Mouse (Mus musculus) testis, adult 2 months (tissue): Measurements from ENCODE around the gene Hps5. TPM values are rescaled to one million over a fixed set of nuclear protein-coding genes. Genes with fewer than 3 reads are reported as not detected.

Experiments used
- H3K27ac ChIP-seq: fragments of 200-500 bp; 2 replicates; pipeline ENCODE4 v1.5.1; 2012; ENCODE audit warnings: low read depth, low read length; ENCODE audit not compliant: control insufficient read depth, insufficient read depth
- H3K27me3 ChIP-seq: fragments of 200-500 bp; 2 replicates; pipeline ENCODE4 v1.6.1; 2012; ENCODE audit warnings: mild to moderate bottlenecking, low read length, moderate library complexity; ENCODE audit not compliant: control insufficient read depth, insufficient read depth
- H3K36me3 ChIP-seq: fragments of 200-500 bp; 2 replicates; pipeline ENCODE4 v1.6.1; 2012; ENCODE audit warnings: mild to moderate bottlenecking, low read length; ENCODE audit not compliant: control insufficient read depth, insufficient read depth
- H3K4me1 ChIP-seq: fragments of 200-500 bp; 2 replicates; pipeline ENCODE4 v1.6.1; 2012; ENCODE audit warnings: low read length; ENCODE audit not compliant: control insufficient read depth, insufficient read depth
- H3K4me3 ChIP-seq: fragments of 200-500 bp; 2 replicates; pipeline ENCODE4 v1.5.1; 2012; ENCODE audit warnings: low read depth, mild to moderate bottlenecking, low read length, moderate library complexity, mixed read lengths; ENCODE audit not compliant: control insufficient read depth
- CTCF ChIP-seq: fragments of 200-500 bp; IDR thresholded peaks from 2 replicates; pipeline ENCODE4 v1.5.1; 2012; ENCODE audit warnings: low read depth, mild to moderate bottlenecking, inconsistent platforms, low read length, moderate library complexity; ENCODE audit not compliant: control insufficient read depth, insufficient read depth, insufficient replicate concordance
- POLR2A ChIP-seq: fragments of 200-500 bp; IDR thresholded peaks from 2 replicates; pipeline ENCODE4 v1.6.1; 2012; ENCODE audit warnings: low read depth, mild to moderate bottlenecking, inconsistent platforms, low read length, moderate library complexity; ENCODE audit not compliant: control insufficient read depth
- polyA plus RNA-seq: library from polyadenylated mRNA; depleted of rRNA; stranded (reverse); fragments of >200 nt; gene quantifications from 2 replicates; pipeline ENCODE4 v1.2.3, GENCODE M21; 2012; rRNA removed

Hps5 gene
- 13.1 and 16.5 TPM in 2 replicates for polyA plus RNA-seq

DNA sequence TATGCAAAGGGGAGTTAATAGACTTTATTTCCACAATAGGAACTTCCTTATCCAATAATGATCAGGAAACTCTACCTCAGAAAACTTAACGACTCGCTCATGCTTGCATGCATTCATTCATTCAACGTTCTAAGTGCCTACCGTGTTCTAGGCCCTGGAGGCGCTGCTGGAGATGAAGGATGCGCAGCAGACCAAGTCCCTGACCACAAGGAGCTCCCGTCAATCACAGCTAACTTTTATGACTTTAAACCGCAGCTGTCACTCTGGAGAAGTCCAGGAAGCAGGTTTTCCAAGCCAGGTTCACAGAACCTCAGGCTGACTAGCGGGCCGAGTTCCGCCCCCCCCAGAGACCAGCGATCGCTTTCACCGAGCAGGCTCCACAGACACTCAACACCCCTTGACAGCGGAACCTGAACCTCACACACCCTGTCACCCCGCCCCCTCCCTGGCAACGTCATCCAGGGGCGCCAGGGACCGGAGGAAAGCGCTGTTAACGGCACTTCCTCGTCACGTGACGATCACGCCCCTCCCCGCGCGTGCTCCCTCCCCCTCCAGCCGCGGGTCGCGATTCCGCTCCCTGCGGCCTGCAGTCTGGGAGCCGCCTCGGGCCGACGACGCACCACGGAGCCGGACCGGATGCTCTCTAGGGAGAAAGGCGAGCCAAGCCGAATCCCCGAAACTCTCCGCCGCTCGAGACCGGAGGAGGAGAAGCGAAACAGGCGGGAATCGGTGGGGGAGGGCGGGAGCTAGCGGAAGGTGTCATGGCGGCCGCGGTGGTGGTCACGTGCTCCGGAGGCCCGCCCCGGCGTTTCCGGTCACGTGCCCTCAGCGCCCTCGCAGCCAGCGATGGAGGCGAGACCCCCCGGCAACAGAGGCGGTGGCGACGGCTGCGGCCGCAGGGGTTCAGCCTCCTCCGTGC, at the start of gene Hps5, which contains the start of gene Gtf2h1:
Gene Hps5 (minus strand): TSS at position 778 of the 919 bp plus-strand sequence.
Gene Gtf2h1 (plus strand): TSS at position 817 of the 919 bp plus-strand sequence.
- peaks cover 2% of the 10 kb centered on the region; the same call in 1 of the 2 replicates for H3K36me3 ChIP-seq
- H3K4me3 ChIP-seq: peak within 1 kb of the TSS; percentile 95
- H3K27me3 ChIP-seq: no peaks in the 10 kb centered on the region
- peaks cover 2% of the 10 kb centered on the region; the same call in 1 of the 2 replicates for H3K4me1 ChIP-seq
- TF ChIP-seq CTCF: no peak
- peak; percentile 91 for TF ChIP-seq POLR2A
- H3K27ac ChIP-seq: peak within 1 kb of the TSS; percentile 92

DNA sequence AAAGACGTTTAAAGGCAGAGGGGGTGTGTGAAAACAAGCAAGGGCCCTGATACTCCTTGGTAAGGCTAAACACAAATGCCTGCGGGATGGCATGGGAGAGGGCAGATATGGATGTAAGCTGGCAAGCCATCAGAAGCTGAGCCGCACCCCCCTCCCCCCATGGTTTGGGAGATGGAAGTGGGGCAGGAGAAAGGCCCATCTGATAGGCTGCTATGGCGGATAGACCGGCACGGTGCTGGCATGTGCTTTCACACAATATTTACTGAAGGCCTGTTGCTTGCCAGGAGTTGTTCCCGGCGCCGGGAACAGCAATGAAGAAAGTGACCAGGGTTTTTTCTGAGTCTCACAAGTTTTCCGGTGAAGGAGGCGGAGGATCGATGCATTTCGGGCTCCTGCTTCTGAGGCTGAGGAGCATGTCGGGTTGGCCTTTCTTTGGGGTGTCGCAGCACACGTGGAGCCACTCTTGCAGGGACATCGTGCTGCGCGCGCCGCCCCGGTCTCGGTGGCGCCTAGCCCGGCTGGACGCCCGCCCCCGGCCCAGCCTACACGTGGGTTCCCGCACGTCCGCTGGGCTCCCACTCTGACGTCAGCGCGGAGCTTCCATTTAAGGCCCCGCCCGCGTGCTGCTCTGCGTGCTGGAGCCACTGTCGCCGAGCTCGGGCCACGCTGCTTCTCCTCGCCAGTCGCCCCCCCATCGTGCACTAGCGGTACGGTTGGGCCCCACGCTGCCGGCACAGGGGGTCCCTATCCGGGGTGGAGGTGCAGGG, 49.5 kb upstream of the Hps5 start:
- TF ChIP-seq POLR2A: peak; percentile 80
- TF ChIP-seq CTCF: no peak

GRCm38 (mm10) chr7:46843576-46843975, 47.7 kb upstream of the Hps5 start:
- TF ChIP-seq POLR2A (no peak), CTCF (no peak)
- no peak overlapping the region for H3K4me3 ChIP-seq
- H3K27me3 ChIP-seq: no peaks in the 10 kb centered on the region
- no peak overlapping the region for H3K27ac ChIP-seq
- peaks cover 32% of the 10 kb centered on the region for H3K4me1 ChIP-seq
- H3K36me3 ChIP-seq: no peaks in the 10 kb centered on the region

More for the DNA sequence above, 49.5 kb upstream of the Hps5 start:
- Histone ChIP-seq H3K27me3 (no peaks in the 10 kb centered on the region), H3K4me1 (peaks cover 24% of the 10 kb centered on the region), H3K27ac (peak overlapping the region; percentile 29), H3K36me3 (peaks cover 1% of the 10 kb centered on the region; the same call in 1 of the 2 replicates), H3K4me3 (peak overlapping the region; percentile 91)

- Histone ChIP-seq H3K4me1 (peaks cover 34% of the 10 kb centered on the region), H3K36me3 (no peaks in the 10 kb centered on the region), H3K27me3 (no peaks in the 10 kb centered on the region), H3K4me3 (no peak overlapping the region), H3K27ac (no peak overlapping the region)
- TF ChIP-seq CTCF (no peak), POLR2A (no peak)
Measured at GRCm38 (mm10) chr7:46842278-46842677, 46.4 kb upstream of the Hps5 start.

DNA sequence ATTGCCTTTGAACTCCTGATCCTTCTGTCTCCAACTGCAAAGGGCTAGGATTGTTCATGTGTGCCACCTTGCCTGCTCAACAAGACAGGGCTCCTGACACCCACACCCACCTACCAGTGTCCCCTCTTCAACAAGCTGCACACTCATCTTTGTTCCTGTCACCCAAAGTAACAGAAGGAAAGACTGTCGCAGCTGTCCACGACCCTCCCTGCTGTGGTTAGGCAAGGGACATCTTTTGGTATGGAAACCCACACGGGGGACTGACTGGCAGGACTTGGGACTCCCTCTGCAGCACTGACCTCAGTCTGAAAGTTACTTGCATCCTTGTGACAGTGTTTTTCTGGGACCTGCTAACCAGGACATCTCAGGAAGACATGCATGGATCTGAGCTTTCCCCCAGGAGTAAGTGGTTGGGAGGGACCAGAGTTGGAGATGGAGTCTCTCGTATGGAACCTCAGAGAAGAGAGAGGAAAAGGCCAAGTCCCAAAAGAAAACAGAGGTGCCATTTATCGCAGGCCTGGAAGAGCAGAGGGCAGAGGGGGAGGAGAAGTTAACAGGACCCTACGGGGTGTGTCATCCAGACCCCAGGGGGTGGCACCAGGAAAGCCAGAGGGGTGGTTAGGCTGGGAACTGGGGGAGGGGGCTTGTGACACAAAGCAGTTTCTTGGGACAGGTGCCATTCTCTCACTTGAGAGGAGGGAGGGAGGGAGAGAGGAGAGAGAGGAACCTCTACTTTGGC, 45.1 kb upstream of the Hps5 start, which contains the start of gene Ldha:
Gene Ldha (plus strand): TSS at position 689 of the 739 bp plus-strand sequence.
- Histone ChIP-seq H3K36me3 (no peaks in the 10 kb centered on the region), H3K4me1 (peaks cover 21% of the 10 kb centered on the region), H3K4me3 (no peak within 1 kb of the TSS), H3K27me3 (no peaks in the 10 kb centered on the region), H3K27ac (no peak within 1 kb of the TSS)
- TF ChIP-seq CTCF: no peak
- no peak for TF ChIP-seq POLR2A

DNA sequence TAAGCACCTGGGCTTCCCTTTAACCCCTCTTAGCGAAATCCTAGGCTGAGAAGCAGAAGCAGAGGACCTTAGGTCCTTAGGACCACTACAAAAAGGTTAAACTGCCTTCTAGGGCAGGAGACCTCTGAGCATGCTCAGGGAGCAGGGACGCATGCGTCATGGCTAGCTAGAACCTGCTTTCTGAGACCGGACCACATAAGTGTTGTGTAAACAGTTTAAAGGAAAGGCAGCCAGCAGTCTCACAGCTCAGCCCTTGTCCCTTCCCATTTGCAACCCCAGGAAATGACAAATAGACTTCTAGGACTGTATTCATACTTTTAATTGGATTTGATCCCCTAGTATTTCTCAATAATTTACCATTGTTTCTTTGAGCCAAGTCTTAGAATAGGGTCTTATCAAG, 44.5 kb upstream of the Hps5 start:
- no peaks in the 10 kb centered on the region for H3K36me3 ChIP-seq
- H3K4me3 ChIP-seq: no peak overlapping the region
- peaks cover 15% of the 10 kb centered on the region for H3K4me1 ChIP-seq
- H3K27ac ChIP-seq: no peak overlapping the region
- H3K27me3 ChIP-seq: no peaks in the 10 kb centered on the region
- TF ChIP-seq CTCF: no peak
- no peak for TF ChIP-seq POLR2A
